Mouse (Mus musculus) hindbrain, embryonic 11.5 days (tissue): Measurements from ENCODE around the gene Zc3h13. TPM values are rescaled to one million over a fixed set of nuclear protein-coding genes. Genes with fewer than 3 reads are reported as not detected.

Source experiments
- ATAC-seq: fragments of 200-750 bp; cut with Nextera tagmentation; 2 replicates; pipeline ENCODE4 v1.8.0; 2017; ENCODE audit warnings: mild to moderate bottlenecking, moderate TSS enrichment, moderate library complexity; ENCODE audit not compliant: low FRiP score
- DNase-seq: peaks from one replicate; pipeline ENCODE4 v3.0.0-alpha.2; 2015; ENCODE audit warnings: low spot score
- H3K27ac ChIP-seq: fragments of 300-500 bp; sonication (generic); 2 replicates; pipeline ENCODE4 v1.5.1; 2014; ENCODE audit warnings: mild to moderate bottlenecking, low read depth, low read length
- H3K27me3 ChIP-seq: fragments of 300-500 bp; sonication (generic); 2 replicates; pipeline ENCODE4 v1.6.1; 2014; ENCODE audit warnings: mild to moderate bottlenecking, low read length, moderate library complexity, mixed read lengths; ENCODE audit not compliant: control insufficient read depth, insufficient read depth
- H3K36me3 ChIP-seq: fragments of 300-500 bp; sonication (generic); 2 replicates; pipeline ENCODE4 v1.6.1; 2014; ENCODE audit warnings: mild to moderate bottlenecking, low read length, moderate library complexity, mixed read lengths; ENCODE audit not compliant: control insufficient read depth, insufficient read depth
- H3K4me1 ChIP-seq: fragments of 300-500 bp; sonication (generic); replicated peaks from 2 replicates; pipeline ENCODE4 v1.6.1; 2014; ENCODE audit warnings: low read length, mixed read lengths; ENCODE audit not compliant: control insufficient read depth, insufficient read depth
- H3K4me2 ChIP-seq: fragments of 300-500 bp; sonication (generic); replicated peaks from 2 replicates; pipeline ENCODE4 v1.6.1; 2014; ENCODE audit warnings: mild to moderate bottlenecking, low read depth, low read length
- H3K4me3 ChIP-seq: fragments of 300-500 bp; sonication (generic); 2 replicates; pipeline ENCODE4 v1.5.1; 2014; ENCODE audit warnings: low read depth, low read length
- H3K9ac ChIP-seq: fragments of 300-500 bp; sonication (generic); 2 replicates; pipeline ENCODE4 v1.6.1; 2014; ENCODE audit warnings: low read depth, low read length
- H3K9me3 ChIP-seq: fragments of 300-500 bp; sonication (generic); 2 replicates; pipeline ENCODE4 v1.6.1; 2016; ENCODE audit warnings: low read length; ENCODE audit not compliant: control insufficient read depth
- whole genome bisulfite sequencing: fragments of 180-500 bp; shearing (Covaris S2); extraction: QIAGEN DNeasy Blood & Tissue Kit; methylation state at CpG from one replicate; pipeline ENCODE4 v1.1.7; 2014; 5-methylcytosine and 5-hydroxymethylcytosine counted together
- polyA plus RNA-seq: library from polyadenylated mRNA; unstranded; fragments of >200 nt; fragmentation: Nextera tagmentation; extraction: Ambion mirVana; gene quantifications from 2 replicates; pipeline ENCODE4 v1.2.1, GENCODE M21; 2014

The Zc3h13 gene
- 34.8 and 44.6 TPM in 2 replicates for polyA plus RNA-seq

DNA sequence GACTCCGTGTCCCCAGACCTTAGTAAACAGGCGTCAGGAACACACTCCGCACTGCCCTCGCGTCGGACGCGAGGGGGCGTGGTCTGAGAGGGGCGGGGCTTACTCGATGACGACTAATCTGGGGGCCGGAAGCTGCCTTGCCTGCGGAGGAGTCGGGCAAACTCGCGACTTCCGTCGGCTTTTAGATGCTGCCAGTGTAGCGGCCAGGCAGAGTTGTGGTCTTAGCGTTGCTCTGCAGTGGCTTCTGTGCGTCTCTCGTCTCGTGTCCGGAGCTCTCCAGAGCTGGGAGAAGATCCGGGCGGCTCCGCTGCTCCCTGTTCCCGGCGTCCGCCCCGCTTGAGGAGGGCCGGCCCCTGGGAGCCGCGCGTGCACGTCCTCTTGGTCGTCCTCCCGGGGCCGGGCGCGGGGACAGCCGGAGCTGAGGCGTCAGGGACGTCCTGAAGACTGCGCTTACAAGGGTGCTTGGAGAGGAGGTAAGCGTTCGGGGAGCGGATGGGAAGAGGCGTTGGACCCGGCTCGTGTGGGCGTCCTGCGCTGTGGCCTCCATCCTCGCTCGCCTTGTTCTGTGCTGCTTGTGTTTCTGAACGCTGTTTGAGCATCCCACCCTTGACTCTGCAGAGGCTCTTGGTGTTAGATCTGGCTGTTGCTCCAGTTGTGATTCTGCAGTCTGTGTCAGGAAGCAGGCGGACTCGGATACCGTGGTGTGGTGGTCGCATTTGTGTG, at the start of gene Zc3h13:
Zc3h13 (plus strand) TSS at position 181 of the 723 bp plus-strand sequence.
- Histone ChIP-seq H3K27me3 (no peaks in the 10 kb centered on the region), H3K36me3 (no peaks in the 10 kb centered on the region), H3K9me3 (no peaks in the 10 kb centered on the region), H3K4me3 (peak within 1 kb of the TSS; percentile 88), H3K4me2 (peak within 1 kb of the TSS; percentile 66), H3K27ac (peak within 1 kb of the TSS; percentile 58; the same call in 1 of the 2 replicates), H3K9ac (peak within 1 kb of the TSS; percentile 79), H3K4me1 (no peaks in the 10 kb centered on the region)
- under 1% methylated on average over 59 of the region's 61 CpGs for WGBS
- DNase-seq: peak; percentile 98
- ATAC-seq: peak; percentile 99

DNA sequence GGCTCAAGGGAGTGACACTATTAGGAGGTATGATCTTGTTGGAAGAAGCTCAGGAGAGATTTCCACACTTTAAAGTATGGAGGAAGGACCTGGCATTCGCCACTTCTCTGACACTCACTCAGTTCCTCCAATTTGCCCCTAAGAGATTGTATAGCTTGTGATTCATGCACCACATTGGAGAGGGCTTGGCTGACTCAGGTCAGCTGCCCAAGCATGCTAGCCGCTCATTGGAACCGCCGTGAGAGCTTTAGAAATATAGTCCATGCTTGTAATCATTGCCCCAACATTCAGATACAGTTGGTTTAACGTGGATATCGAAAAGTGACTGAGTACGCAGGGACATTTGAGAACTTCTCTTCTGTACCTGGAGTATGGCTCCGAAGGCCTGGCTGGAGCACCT, 48.6 kb upstream of the Zc3h13 start:
- peak; percentile 55; the same call in 1 of the 2 replicates for ATAC-seq
- Histone ChIP-seq H3K36me3 (no peaks in the 10 kb centered on the region), H3K9me3 (no peaks in the 10 kb centered on the region), H3K9ac (no peak overlapping the region), H3K4me1 (no peaks in the 10 kb centered on the region), H3K27ac (0 out of 2 replicates have a peak overlapping the region, but pooled peaks have one; percentile 7), H3K4me2 (no peak overlapping the region), H3K4me3 (no peak overlapping the region), H3K27me3 (no peaks in the 10 kb centered on the region)
- no peak for DNase-seq
- WGBS: 82% methylated on average over 8 of the region's 8 CpGs

DNA sequence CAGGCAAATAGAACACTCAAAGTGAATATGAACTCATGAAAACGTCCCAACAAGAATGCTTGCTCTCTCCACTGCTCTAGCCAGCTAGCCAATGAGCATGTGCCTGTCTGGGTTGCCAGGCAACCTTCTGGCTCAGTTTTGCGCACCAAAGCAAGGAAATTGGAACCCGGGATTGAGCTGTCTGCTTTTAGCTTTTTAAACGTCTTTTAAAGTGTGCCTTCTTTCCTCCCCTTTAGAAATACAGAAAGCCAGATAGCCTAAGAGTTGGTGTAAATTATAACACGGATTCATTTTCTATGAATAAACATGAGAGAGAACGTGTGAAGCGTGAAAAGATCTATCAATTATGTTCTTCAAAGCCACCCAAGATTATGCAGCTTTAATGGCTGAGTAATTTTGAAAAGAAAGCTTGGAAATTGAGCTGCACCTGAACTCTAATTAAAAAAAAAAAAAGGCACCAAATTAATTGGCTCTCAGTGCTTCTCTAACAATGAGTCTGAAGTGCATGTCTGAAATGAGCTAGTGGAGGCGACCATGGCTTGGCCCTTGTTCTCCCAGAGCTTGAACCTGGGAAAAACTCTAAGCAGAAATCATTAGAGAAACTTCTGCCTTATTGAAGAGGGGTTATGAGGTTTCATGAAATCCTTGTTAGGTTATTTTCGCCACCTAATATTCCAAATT, 48.1 kb upstream of the Zc3h13 start:
- H3K27me3 ChIP-seq: no peaks in the 10 kb centered on the region
- H3K36me3 ChIP-seq: no peaks in the 10 kb centered on the region
- no peak overlapping the region for H3K9ac ChIP-seq
- H3K4me3 ChIP-seq: no peak overlapping the region
- no peak overlapping the region for H3K4me2 ChIP-seq
- H3K27ac ChIP-seq: peak overlapping the region; percentile 20; the same call in 1 of the 2 replicates
- DNase-seq (peak; percentile 48), ATAC-seq (peak; percentile 86)
- no peaks in the 10 kb centered on the region for H3K4me1 ChIP-seq
- no peaks in the 10 kb centered on the region for H3K9me3 ChIP-seq
- WGBS: 33% methylated on average over 9 of the region's 9 CpGs

DNA sequence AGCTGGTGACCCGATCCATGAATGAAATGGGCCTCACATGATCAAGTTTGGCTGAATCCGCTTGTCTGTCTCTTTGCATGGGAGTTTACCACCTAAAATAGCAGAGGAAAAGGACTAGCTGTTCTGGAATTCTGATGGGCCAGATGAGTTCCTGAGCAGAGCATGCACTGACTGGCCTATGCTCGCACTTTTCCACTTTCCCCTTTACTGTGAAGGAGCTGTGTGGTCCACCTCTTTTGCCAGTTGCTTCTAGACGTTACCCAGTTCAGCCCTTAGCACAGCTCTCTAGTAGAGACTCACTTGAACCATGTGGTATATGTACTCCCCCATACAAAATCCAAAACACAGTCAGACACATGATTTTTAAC, 47.6 kb upstream of the Zc3h13 start:
- WGBS: 89% methylated on average over 4 of the region's 4 CpGs
- Histone ChIP-seq H3K27ac (peak overlapping the region; percentile 20; the same call in 1 of the 2 replicates), H3K4me3 (no peak overlapping the region), H3K4me2 (no peak overlapping the region), H3K9ac (no peak overlapping the region), H3K27me3 (no peaks in the 10 kb centered on the region), H3K36me3 (no peaks in the 10 kb centered on the region), H3K9me3 (no peaks in the 10 kb centered on the region), H3K4me1 (no peaks in the 10 kb centered on the region)
- ATAC-seq (no peak), DNase-seq (peak; percentile 7)

- no peaks in the 10 kb centered on the region for H3K4me1 ChIP-seq
- H3K4me3 ChIP-seq: no peak overlapping the region
Observed at GRCm38 (mm10) chr14:75237096-75237495, 47.1 kb upstream of the Zc3h13 start.

DNA sequence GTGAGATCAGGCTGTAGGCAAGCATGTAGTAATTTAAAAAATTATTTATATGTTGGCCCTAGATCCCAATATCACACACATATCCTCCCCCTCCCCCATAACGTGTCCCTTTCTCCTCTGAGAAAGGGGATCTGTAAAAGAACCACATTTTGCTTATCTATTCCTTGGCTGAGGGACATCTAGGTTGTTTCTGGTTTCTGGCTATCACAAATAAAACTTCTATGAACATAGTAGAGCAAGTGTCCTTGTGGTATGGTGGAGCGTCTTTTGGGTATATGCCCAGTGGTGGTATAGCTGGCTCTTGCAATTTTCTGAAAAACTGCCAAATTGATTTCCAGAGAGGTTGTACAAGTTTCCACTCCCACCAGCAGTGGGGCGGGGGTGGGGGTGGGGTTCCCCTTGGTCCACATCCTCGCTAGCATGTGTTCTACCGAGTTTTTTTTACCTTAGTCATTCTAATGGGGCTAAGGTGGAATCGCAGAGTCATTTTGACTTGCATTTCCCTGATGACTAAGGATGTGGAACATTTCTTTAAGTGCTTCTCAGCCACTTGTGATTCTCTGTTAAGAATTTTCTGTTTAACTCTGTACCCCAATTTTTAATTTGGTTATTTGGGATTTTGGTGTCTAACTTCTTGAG, 46.0 kb upstream of the Zc3h13 start:
- ATAC-seq (no peak), DNase-seq (no peak)
- Histone ChIP-seq H3K27me3 (no peaks in the 10 kb centered on the region), H3K4me1 (no peaks in the 10 kb centered on the region), H3K9ac (no peak overlapping the region), H3K9me3 (no peaks in the 10 kb centered on the region), H3K4me3 (no peak overlapping the region), H3K36me3 (no peaks in the 10 kb centered on the region), H3K4me2 (no peak overlapping the region), H3K27ac (no peak overlapping the region)
- 86% methylated on average over 6 of the region's 6 CpGs for whole genome bisulfite sequencing

More at GRCm38 (mm10) chr14:75237096-75237495, 47.1 kb upstream of the Zc3h13 start:
- H3K4me2 ChIP-seq: no peak overlapping the region
- ATAC-seq: no peak
- no peaks in the 10 kb centered on the region for H3K27me3 ChIP-seq
- no peaks in the 10 kb centered on the region for H3K36me3 ChIP-seq
- no peak overlapping the region for H3K9ac ChIP-seq
- no peak overlapping the region for H3K27ac ChIP-seq
- WGBS: 86% methylated on average over 8 of the region's 8 CpGs
- DNase-seq: no peak
- H3K9me3 ChIP-seq: no peaks in the 10 kb centered on the region

DNA sequence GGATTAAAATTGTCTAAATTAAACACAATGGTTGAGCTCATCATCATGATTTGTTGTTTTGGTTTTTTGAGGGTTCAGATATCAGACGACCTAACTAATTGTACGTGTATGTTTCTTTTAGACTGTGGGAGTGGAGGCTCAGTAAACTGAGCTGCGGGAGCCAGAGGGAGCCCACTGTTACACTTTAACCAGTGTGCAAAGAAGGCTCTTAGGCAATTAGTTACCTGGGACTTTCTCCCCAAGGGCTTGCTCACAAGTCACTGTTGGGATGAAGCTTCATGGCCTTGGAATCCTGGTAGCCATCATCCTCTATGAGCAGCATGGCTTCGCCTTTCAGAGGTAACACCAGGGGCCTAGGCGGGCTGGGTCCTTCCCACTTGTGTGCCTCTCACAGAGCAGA, 42.1 kb upstream of the Zc3h13 start, which contains the start of gene Cpb2:
Cpb2 (plus strand) TSS at position 201 of the 400 bp plus-strand sequence.
- DNase-seq (no peak), ATAC-seq (no peak)
- Histone ChIP-seq H3K27ac (no peak within 1 kb of the TSS), H3K9me3 (no peaks in the 10 kb centered on the region), H3K9ac (no peak within 1 kb of the TSS), H3K4me1 (no peaks in the 10 kb centered on the region), H3K4me2 (no peak within 1 kb of the TSS), H3K36me3 (no peaks in the 10 kb centered on the region), H3K27me3 (no peaks in the 10 kb centered on the region), H3K4me3 (no peak within 1 kb of the TSS)
- 91% methylated on average over 5 of the region's 5 CpGs for WGBS

GRCm38 (mm10) chr14:75246024-75247000, 37.9 kb upstream of the Zc3h13 start:
- ATAC-seq (no peak), DNase-seq (no peak)
- H3K9ac ChIP-seq: no peak overlapping the region
- H3K27ac ChIP-seq: no peak overlapping the region
- H3K9me3 ChIP-seq: no peaks in the 10 kb centered on the region
- no peaks in the 10 kb centered on the region for H3K36me3 ChIP-seq
- WGBS: 87% methylated on average over 11 of the region's 11 CpGs
- no peaks in the 10 kb centered on the region for H3K27me3 ChIP-seq
- H3K4me1 ChIP-seq: no peaks in the 10 kb centered on the region
- H3K4me2 ChIP-seq: no peak overlapping the region
- H3K4me3 ChIP-seq: no peak overlapping the region
